Mouse (Mus musculus) megakaryocyte, embryonic 14.5 days (primary cell): ENCODE data around the gene Anks3. TPM values are rescaled to one million over a fixed set of nuclear protein-coding genes. Genes with fewer than 3 reads are reported as not detected.

Experiments
- H3K27me3 ChIP-seq: replicated peaks from 2 replicates; pipeline ENCODE3; 2012; ENCODE audit warnings: inconsistent platforms
- H3K36me3 ChIP-seq: replicated peaks from 2 replicates; pipeline ENCODE3; 2012; ENCODE audit warnings: low read length, inconsistent platforms, mixed read lengths
- H3K4me1 ChIP-seq: 2 replicates; pipeline ENCODE4 v1.6.1; 2012; ENCODE audit warnings: inconsistent platforms
- H3K4me3 ChIP-seq: replicated peaks from 2 replicates; pipeline ENCODE3; 2012; ENCODE audit warnings: moderate library complexity, mild to moderate bottlenecking, inconsistent platforms
- H3K9me3 ChIP-seq: 2 replicates; pipeline ENCODE4 v1.6.1; 2012; ENCODE audit warnings: inconsistent platforms
- FLI1 ChIP-seq: IDR thresholded peaks from 2 replicates; pipeline ENCODE4 v1.6.1; 2012; ENCODE audit warnings: low read length, inconsistent platforms, mixed read lengths
- GATA1 ChIP-seq: IDR thresholded peaks from 3 replicates; pipeline ENCODE4 v1.6.1; 2012; ENCODE audit warnings: mixed read lengths, low read length, inconsistent platforms, borderline replicate concordance
- polyA plus RNA-seq: library from polyadenylated mRNA; stranded (reverse); fragments of >175 nt; gene quantifications from 2 replicates; pipeline ENCODE4 v1.2.3, GENCODE M21; 2012; ENCODE audit warnings: low replicate concordance; ENCODE audit not compliant: insufficient read depth

Anks3 gene
- polyA plus RNA-seq, 1 experiment, result 22.6 TPM

DNA sequence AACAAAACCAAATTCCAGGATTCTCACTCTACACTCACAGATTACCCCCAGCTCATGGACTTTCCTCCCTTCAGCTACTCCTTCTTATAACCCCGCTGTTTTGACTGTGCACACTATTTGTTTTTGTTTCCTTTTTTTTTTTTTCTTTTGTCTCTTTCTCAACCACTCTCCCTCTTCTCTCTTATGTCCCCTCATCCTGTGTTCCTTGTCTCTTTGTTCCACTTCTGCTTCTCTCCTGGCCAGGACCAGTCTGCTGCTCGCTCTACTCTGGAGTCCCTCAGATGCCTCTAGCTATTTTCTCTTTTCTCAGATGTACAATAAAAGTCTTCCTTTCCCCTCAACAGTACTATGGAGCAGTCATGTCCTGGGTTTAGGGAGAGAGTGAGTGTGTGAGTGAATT is 61.6 kb downstream of the Anks3 start:
- Histone ChIP-seq H3K4me1 (peaks cover 67% of the 10 kb centered on the region), H3K27me3 (no peaks in the 10 kb centered on the region), H3K36me3 (peaks cover 41% of the 10 kb centered on the region), H3K4me3 (no peak overlapping the region), H3K9me3 (no peaks in the 10 kb centered on the region)
- TF ChIP-seq GATA1, result no peak
- no peak for TF ChIP-seq FLI1

DNA sequence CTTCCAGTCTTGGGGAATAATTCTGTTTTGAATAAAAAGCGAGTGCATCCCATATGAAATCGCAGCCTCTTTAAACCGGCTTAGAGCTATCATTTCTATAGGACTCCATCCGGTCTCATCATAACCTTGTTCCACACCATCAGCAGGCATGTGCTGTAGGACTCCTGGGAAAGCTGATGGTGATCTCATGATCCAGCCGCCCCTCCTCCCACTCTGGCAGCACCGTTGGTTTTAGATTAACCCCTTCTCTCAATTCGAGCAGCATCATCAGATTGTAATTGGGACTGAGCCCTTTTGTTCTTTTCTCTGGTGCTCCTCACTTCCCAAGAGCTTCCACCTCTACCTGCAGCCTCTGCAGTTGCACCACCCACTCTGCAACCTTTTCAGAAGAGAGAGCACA is 62.8 kb downstream of the Anks3 start:
- no peaks in the 10 kb centered on the region for H3K27me3 ChIP-seq
- peaks cover 68% of the 10 kb centered on the region for H3K4me1 ChIP-seq
- no peak overlapping the region for H3K4me3 ChIP-seq
- no peak for TF ChIP-seq GATA1
- no peak for TF ChIP-seq FLI1
- H3K36me3 ChIP-seq, result peaks cover 33% of the 10 kb centered on the region
- H3K9me3 ChIP-seq, result no peaks in the 10 kb centered on the region

DNA sequence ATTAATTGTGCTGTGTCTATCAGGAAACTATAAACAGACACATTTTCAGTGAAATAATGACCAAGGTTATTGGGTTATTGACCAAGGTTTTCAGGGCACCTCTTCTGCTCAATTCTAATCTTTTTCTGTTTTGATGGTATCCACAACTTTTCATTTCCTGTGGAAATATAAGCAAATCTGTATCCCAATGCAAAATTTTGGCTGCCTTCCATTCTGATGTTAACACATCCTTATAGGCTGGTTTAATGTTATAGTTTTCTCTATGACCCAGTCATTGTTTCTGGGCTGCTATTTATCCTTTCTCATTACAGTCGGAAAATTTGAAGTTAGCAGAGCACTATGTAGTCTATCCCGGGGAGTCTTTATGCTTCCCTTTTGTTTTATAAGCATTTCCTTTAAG is 64.3 kb downstream of the Anks3 start:
- Histone ChIP-seq H3K4me3 (no peak overlapping the region), H3K4me1 (peaks cover 70% of the 10 kb centered on the region), H3K27me3 (no peaks in the 10 kb centered on the region), H3K9me3 (no peaks in the 10 kb centered on the region), H3K36me3 (peaks cover 27% of the 10 kb centered on the region)
- TF ChIP-seq GATA1 (no peak), FLI1 (no peak)

GRCm38 (mm10) chr16:4898881-4899280 is 65.1 kb downstream of the Anks3 start:
- Histone ChIP-seq H3K4me3 (no peak overlapping the region), H3K36me3 (peaks cover 34% of the 10 kb centered on the region), H3K4me1 (peaks cover 70% of the 10 kb centered on the region), H3K9me3 (no peaks in the 10 kb centered on the region), H3K27me3 (no peaks in the 10 kb centered on the region)
- TF ChIP-seq FLI1, result no peak
- TF ChIP-seq GATA1, result no peak

DNA sequence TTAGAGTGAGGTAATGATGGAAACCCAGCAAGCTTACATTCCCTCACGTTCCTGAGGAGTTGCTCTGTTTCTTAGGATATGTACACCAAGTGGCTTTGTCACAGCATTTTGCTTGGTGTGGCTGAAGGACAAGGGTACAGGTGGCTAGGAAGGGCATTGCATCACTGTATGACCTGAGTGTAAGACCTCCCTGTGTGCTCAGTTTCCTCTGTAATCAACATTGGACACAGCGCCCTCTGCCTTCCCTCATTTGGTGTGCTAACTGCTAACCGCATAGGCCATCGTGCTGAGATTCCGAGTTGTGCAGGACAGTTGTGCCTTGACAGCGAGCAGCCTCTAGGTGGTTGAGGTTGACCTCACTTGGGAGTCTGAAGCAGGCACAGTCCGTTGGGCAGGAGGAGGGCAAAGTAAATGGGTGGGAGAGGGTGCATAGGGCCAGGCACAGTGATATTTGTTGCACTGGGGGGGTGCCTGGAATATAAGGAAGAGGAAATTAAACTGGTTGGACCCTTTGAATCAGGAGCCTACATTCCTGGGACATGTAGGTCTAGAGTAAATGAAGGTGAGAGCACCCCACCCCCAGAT is 66.8 kb downstream of the Anks3 start:
- Histone ChIP-seq H3K36me3 (peaks cover 33% of the 10 kb centered on the region), H3K9me3 (no peaks in the 10 kb centered on the region), H3K27me3 (no peaks in the 10 kb centered on the region), H3K4me1 (peaks cover 67% of the 10 kb centered on the region), H3K4me3 (peak overlapping the region; percentile 78)
- TF ChIP-seq GATA1, result no peak
- TF ChIP-seq FLI1, result no peak

- no peaks in the 10 kb centered on the region for H3K27me3 ChIP-seq
- H3K9me3 ChIP-seq, result no peaks in the 10 kb centered on the region
- TF ChIP-seq FLI1 (no peak), GATA1 (no peak)
- H3K4me1 ChIP-seq, result peaks cover 72% of the 10 kb centered on the region
- H3K36me3 ChIP-seq, result peaks cover 35% of the 10 kb centered on the region
- peak overlapping the region; percentile 78 for H3K4me3 ChIP-seq
Measured at GRCm38 (mm10) chr16:4896249-4897027, 67.6 kb downstream of the Anks3 start.

DNA sequence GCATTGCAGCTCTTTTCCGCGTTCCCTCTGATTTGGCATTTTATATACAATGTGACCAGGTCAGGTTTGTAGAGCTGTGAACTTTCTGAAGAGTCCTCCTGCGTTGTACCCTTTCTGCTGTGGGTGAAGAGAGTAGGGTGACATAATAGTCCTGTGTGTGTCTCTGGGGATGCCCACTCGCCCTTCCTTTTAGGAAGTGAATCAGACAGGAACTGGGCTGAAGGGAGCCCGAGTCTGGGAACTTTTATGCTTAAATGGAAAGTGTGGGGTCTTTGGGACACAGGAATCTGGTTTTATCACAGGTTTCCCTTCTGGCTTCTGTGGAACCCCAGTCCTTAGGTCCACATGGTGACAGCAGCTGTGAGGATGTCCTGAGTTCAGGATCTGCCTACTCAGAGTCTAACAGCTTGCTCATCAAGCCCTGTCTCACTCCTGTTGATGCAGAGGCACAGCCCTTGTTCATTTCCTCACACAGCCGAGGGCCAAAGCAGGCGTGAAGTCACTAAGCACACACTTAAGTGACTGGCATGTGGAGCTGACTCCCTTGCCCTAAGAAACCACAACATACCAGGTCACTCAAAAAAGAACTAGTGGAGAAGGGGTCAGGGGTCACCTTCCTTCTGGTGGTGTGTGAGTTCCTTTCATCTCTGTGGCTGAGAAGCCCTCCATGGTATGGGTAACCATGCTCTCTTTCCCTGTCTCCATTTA is 69.7 kb downstream of the Anks3 start:
- H3K4me3 ChIP-seq, result peak overlapping the region; percentile 77
- H3K36me3 ChIP-seq, result peaks cover 37% of the 10 kb centered on the region
- no peaks in the 10 kb centered on the region for H3K9me3 ChIP-seq
- no peaks in the 10 kb centered on the region for H3K27me3 ChIP-seq
- TF ChIP-seq FLI1 (no peak), GATA1 (no peak)
- H3K4me1 ChIP-seq, result peaks cover 90% of the 10 kb centered on the region

GRCm38 (mm10) chr16:4892171-4892570 is 71.8 kb downstream of the Anks3 start:
- peaks cover 90% of the 10 kb centered on the region for H3K4me1 ChIP-seq
- TF ChIP-seq FLI1 (no peak), GATA1 (no peak)

More at GRCm38 (mm10) chr16:4892171-4892570, 71.8 kb downstream of the Anks3 start:
- Histone ChIP-seq H3K27me3 (no peaks in the 10 kb centered on the region), H3K4me3 (no peak overlapping the region), H3K36me3 (peaks cover 34% of the 10 kb centered on the region), H3K9me3 (no peaks in the 10 kb centered on the region)

Other genes with a start within 250 kb of the Anks3 start
- 3.2 TPM in 1 of 2 replicates, not detected in the other for gene Nmral1, start 244.8 kb downstream of the Anks3 start, polyA plus RNA-seq
- 4.3 and 14.6 TPM in 2 replicates for gene Hmox2, start 237.8 kb downstream of the Anks3 start, polyA plus RNA-seq
- 9.0 and 22.4 TPM in 2 replicates for gene Cdip1, start 173.9 kb downstream of the Anks3 start, polyA plus RNA-seq
- gene 4930562C15Rik, start 128.8 kb downstream of the Anks3 start, polyA plus RNA-seq, result not detected in 2 replicates
- 336 and 551 TPM in 2 replicates for gene Ubald1, start 83.9 kb downstream of the Anks3 start, polyA plus RNA-seq
- 29.1 and 37.7 TPM in 2 replicates for gene Mgrn1, start 78.0 kb downstream of the Anks3 start, polyA plus RNA-seq
- 13.9 and 30.1 TPM in 2 replicates for gene Nudt16l1, start 25.4 kb downstream of the Anks3 start, polyA plus RNA-seq
- not detected in 2 replicates for gene Sept12, start 33.6 kb upstream of the Anks3 start, polyA plus RNA-seq
- gene Smim22, start 43.1 kb upstream of the Anks3 start, polyA plus RNA-seq, result not detected in 2 replicates
- 34.2 and 52.7 TPM in 2 replicates for gene Rogdi, start 49.3 kb upstream of the Anks3 start, polyA plus RNA-seq
- 4.3 and 10.9 TPM in 2 replicates for gene Glyr1, start 85.7 kb upstream of the Anks3 start, polyA plus RNA-seq
- 8.9 and 11.3 TPM in 2 replicates for gene Ubn1, start 85.9 kb upstream of the Anks3 start, polyA plus RNA-seq
- not detected in 2 replicates for gene Ppl, start 168.2 kb upstream of the Anks3 start, polyA plus RNA-seq
- 0.71 TPM in 1 of 2 replicates, not detected in the other for gene Sec14l5, start 182.9 kb upstream of the Anks3 start, polyA plus RNA-seq
- 23.9 and 25.4 TPM in 2 replicates for gene Nagpa, start 239.8 kb upstream of the Anks3 start, polyA plus RNA-seq